Mouse (Mus musculus) inflammation-experienced regulatory T-cells, adult 6 months (primary cell): ENCODE data around the gene Gm20441. TPM values are rescaled to one million over a fixed set of nuclear protein-coding genes. Genes with fewer than 3 reads are reported as not detected.
"Not testable (repeated sequence)": the region's sequence is repeated elsewhere in the genome, so short reads cannot be mapped to it uniquely, and the experiment has no call there.

Experiments used
- ATAC-seq: one replicate; pipeline ENCODE4 v1.8.0; 2017
- polyA plus RNA-seq, 3 experiments: library from polyadenylated mRNA; unstranded; fragments of 100-300 nt; shearing (Covaris generic); gene quantifications; one replicate each; pipeline ENCODE4 v1.2.1; 2017

The Gm20441 gene
- polyA plus RNA-seq, 3 experiments from 2014 or later: not detected

- peak; percentile 18 for ATAC-seq
Measured at GRCm38 (mm10) chr10:75779206-75780174, 1.3 kb downstream of the Gm20441 start.

- no peak for ATAC-seq
Measured at GRCm38 (mm10) chr10:75777885-75778284, 2.9 kb downstream of the Gm20441 start.

- no peak for ATAC-seq
Measured at GRCm38 (mm10) chr10:75776562-75776961, 4.2 kb downstream of the Gm20441 start.

- ATAC-seq: no peak
Measured at GRCm38 (mm10) chr10:75774587-75774986, 6.2 kb downstream of the Gm20441 start.

GRCm38 (mm10) chr10:75774102-75774501 lies 6.7 kb downstream of the Gm20441 start:
- no peak for ATAC-seq

GRCm38 (mm10) chr10:75772795-75773664 lies 7.7 kb downstream of the Gm20441 start, which contains the start of gene Ddt:
Gene Ddt, minus strand, starts transcription at chr10:75773414.
- peak; percentile 99 for ATAC-seq

- not testable (repeated sequence) for ATAC-seq
Measured at GRCm38 (mm10) chr10:75767756-75768155, 13.0 kb downstream of the Gm20441 start.

- no peak for ATAC-seq
Measured at GRCm38 (mm10) chr10:75766856-75767255, 13.9 kb downstream of the Gm20441 start.

- peak; percentile 30 for ATAC-seq
Measured at GRCm38 (mm10) chr10:75764519-75765473, 16.0 kb downstream of the Gm20441 start.

GRCm38 (mm10) chr10:75763682-75764518 lies 16.9 kb downstream of the Gm20441 start, which contains the start of gene Cabin1:
Gene Cabin1, minus strand, starts transcription at chr10:75764341.
- ATAC-seq: peak; percentile 98

GRCm38 (mm10) chr10:75762413-75762812 lies 18.3 kb downstream of the Gm20441 start:
- ATAC-seq: no peak

GRCm38 (mm10) chr10:75760311-75760710 lies 20.4 kb downstream of the Gm20441 start:
- no peak for ATAC-seq

- ATAC-seq: no peak
Measured at GRCm38 (mm10) chr10:75756719-75757118, 24.0 kb downstream of the Gm20441 start.

- ATAC-seq: peak; percentile 90
Measured at GRCm38 (mm10) chr10:75744017-75744416, 36.7 kb downstream of the Gm20441 start.

GRCm38 (mm10) chr10:75743369-75743768 lies 37.4 kb downstream of the Gm20441 start:
- no peak for ATAC-seq

- no peak for ATAC-seq
Measured at GRCm38 (mm10) chr10:75740866-75741265, 39.9 kb downstream of the Gm20441 start.

- ATAC-seq: no peak
Measured at GRCm38 (mm10) chr10:75725449-75725848, 55.3 kb downstream of the Gm20441 start.
